Mouse (Mus musculus): ENCODE measurements around the gene Afdn.
"Not testable (repeated sequence)": the region's sequence is repeated elsewhere in the genome, so short reads cannot be mapped to it uniquely, and the experiment has no call there.

The Afdn gene

DNA sequence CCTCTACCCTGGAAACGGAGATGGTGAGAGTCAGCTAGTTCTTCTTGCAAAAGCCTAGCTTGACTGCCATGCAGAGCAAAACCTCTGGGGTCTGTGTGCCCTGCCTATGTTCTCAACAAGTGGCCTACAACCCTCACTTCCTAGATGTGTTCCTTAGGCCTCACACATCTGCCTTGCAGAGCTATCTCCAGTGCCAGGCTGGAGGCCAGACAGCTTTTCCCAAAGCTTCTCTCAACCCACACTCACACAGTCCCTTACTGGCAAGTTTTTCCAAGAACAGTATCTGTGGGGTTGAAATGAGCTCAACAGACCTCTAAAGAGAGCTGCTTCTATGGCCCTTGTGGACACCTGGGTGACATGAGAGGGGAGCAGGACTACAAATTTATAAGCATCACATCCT is 191.2 kb downstream of the Afdn start:
- DNase-seq (ENCODE audit: low read depth, low spot score), result not testable (repeated sequence)

Data from A20 (cell line).